8 mouse cellular contexts compared by ENCODE assay signal in the genomic region with DNA sequence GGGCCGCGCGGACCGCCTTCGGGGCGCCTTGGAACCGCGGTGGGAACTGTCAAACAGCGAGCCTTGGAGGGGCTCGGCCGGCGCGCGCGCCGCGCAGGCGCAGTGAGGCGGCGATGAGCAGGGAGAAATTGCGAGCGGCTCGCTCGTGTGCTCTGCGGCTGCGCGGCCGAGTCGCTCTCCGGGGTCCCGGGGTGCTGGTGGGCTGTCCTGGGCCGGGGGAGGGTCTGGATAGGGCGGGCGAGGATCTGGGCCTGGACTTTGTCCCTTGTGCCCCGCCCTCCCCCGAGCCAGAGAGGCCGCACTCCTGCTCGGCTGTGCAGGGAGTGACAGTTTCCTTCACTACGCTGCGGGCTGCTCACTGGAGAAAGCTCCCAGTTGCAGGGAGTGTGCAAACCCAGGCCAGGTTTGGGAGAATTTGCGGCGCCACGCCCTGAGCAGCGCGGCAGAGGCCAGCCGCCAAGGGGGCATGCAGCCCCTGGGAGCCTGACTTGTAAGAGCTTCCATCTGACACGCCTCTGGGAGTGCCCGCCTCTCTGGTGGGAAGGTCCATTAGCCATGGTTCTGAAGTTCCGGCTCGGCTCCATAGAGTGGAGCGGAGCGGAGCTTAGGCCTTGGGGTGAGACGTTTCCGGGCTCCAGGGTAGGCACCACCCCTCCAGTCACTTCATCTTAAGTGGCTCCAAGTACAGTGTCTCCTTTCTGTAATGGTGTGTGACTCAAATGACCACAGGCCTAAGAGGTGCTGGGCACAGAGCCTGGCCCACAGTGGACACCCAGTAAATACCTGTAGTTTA. TPM values are rescaled to one million over a fixed set of nuclear protein-coding genes. Genes with fewer than 3 reads are reported as not detected.
A peak's percentile ranks its signal among the peaks of the same experiment; 100 is the strongest.
DNase-seq lines count a peak whose midpoint lies in the region; ATAC-seq and TF ChIP-seq lines count a peak whose summit lies in the region.

No protein-coding gene starts in this region.

- no peaks in the 10 kb centered on the region for H3K27me3 ChIP-seq in intestine, embryonic 15.5 days (replicated peaks)
- H3K27me3 ChIP-seq in limb, embryonic 15.5 days: no peaks in the 10 kb centered on the region
- H3K27me3 ChIP-seq in midbrain, embryonic 16.5 days (ENCODE audit: control insufficient read depth, insufficient read depth, low read depth, low read length): no peaks in the 10 kb centered on the region
- H3K27me3 ChIP-seq in testis, adult 2 months (ENCODE audit: control insufficient read depth, insufficient read depth, low read length): no peaks in the 10 kb centered on the region

- peak overlapping the region; percentile 79 for H3K4me3 ChIP-seq in intestine, embryonic 15.5 days (replicated peaks)
- peak overlapping the region; percentile 84 for H3K4me3 ChIP-seq in limb, embryonic 15.5 days
- peak overlapping the region; percentile 82 for H3K4me3 ChIP-seq in midbrain, embryonic 16.5 days (ENCODE audit: low read depth, low read length)
- peak overlapping the region; percentile 95 for H3K4me3 ChIP-seq in testis, adult 2 months (ENCODE audit: control insufficient read depth, low read depth, low read length)

- H3K9ac ChIP-seq in intestine, embryonic 15.5 days: peak overlapping the region; percentile 74
- H3K9ac ChIP-seq in limb, embryonic 15.5 days: peak overlapping the region; percentile 67
- peak overlapping the region; percentile 61 for H3K9ac ChIP-seq in midbrain, embryonic 16.5 days (ENCODE audit: low read depth, low read length)

- under 1% methylated on average over 54 of the region's 54 CpGs for WGBS in intestine, embryonic 15.5 days
- WGBS in limb, embryonic 15.5 days: under 1% methylated on average over 54 of the region's 54 CpGs
- WGBS in midbrain, embryonic 16.5 days: 1% methylated on average over 50 of the region's 54 CpGs

- peak; percentile 82 for ATAC-seq in intestine, embryonic 15.5 days
- ATAC-seq in limb, embryonic 15.5 days (ENCODE audit: insufficient number of reproducible peaks, low FRiP score, low TSS enrichment, low read depth): peak; percentile 72
- peak; percentile 84 for ATAC-seq in midbrain, embryonic 16.5 days

- peak overlapping the region; percentile 93 for H3K27ac ChIP-seq in intestine, embryonic 15.5 days
- H3K27ac ChIP-seq in limb, embryonic 15.5 days: peak overlapping the region; percentile 91
- H3K27ac ChIP-seq in midbrain, embryonic 16.5 days (ENCODE audit: low read length): peak overlapping the region; percentile 95
- peak overlapping the region; percentile 98 for H3K27ac ChIP-seq in testis, adult 2 months (ENCODE audit: control insufficient read depth, insufficient read depth, low read depth, low read length)

- TF ChIP-seq POLR2A in testis, adult 2 months (IDR thresholded peaks at IDR 0.05; ENCODE audit: control insufficient read depth, low read depth, low read length): no peak; the same call in 1 of the 2 replicates

- peak overlapping the region; percentile 82 for H3K4me2 ChIP-seq in intestine, embryonic 15.5 days (replicated peaks)
- H3K4me2 ChIP-seq in limb, embryonic 15.5 days: peak overlapping the region; percentile 95
- H3K4me2 ChIP-seq in midbrain, embryonic 16.5 days (ENCODE audit: low read length): peak overlapping the region; percentile 68

- peak; percentile 37 to 39 for DNase-seq in B cell, adult 2 months
- DNase-seq in adrenal gland, adult 2 months: peak; percentile 91
- DNase-seq in embryo, embryonic 11 days: peak; percentile 94
- DNase-seq in gastrocnemius, postnatal 4 days (ENCODE audit: low spot score in 2 of 2): peak; percentile 73 to 87

- H3K9me3 ChIP-seq in intestine, embryonic 15.5 days: no peaks in the 10 kb centered on the region
- no peaks in the 10 kb centered on the region for H3K9me3 ChIP-seq in limb, embryonic 15.5 days
- no peaks in the 10 kb centered on the region for H3K9me3 ChIP-seq in midbrain, embryonic 16.5 days (replicated peaks; ENCODE audit: control insufficient read depth, low read length, poor library complexity, severe bottlenecking)

- H3K4me1 ChIP-seq in intestine, embryonic 15.5 days (replicated peaks): peaks cover 15% of the 10 kb centered on the region
- peaks cover 27% of the 10 kb centered on the region for H3K4me1 ChIP-seq in limb, embryonic 15.5 days
- peaks cover 17% of the 10 kb centered on the region for H3K4me1 ChIP-seq in midbrain, embryonic 16.5 days (ENCODE audit: control insufficient read depth, insufficient read depth, low read length)
- H3K4me1 ChIP-seq in testis, adult 2 months (ENCODE audit: control insufficient read depth, insufficient read depth, low read length): peaks cover 15% of the 10 kb centered on the region

- TF ChIP-seq CTCF in testis, adult 2 months (IDR thresholded peaks at IDR 0.05; ENCODE audit: control insufficient read depth, insufficient read depth, insufficient replicate concordance, low read depth, low read length): 0 out of 2 replicates have a peak, but pooled peaks have one; percentile 2

- H3K36me3 ChIP-seq in intestine, embryonic 15.5 days: peaks cover 8% of the 10 kb centered on the region
- H3K36me3 ChIP-seq in limb, embryonic 15.5 days: peaks cover 20% of the 10 kb centered on the region
- H3K36me3 ChIP-seq in midbrain, embryonic 16.5 days (ENCODE audit: control insufficient read depth, insufficient read depth, low read length): peaks cover 7% of the 10 kb centered on the region; the same call in 1 of the 2 replicates
- no peaks in the 10 kb centered on the region for H3K36me3 ChIP-seq in testis, adult 2 months (ENCODE audit: control insufficient read depth, insufficient read depth, low read length)

RNA-seq across cellular contexts. Expression of gene Dolpp1, which starts 0.7 kb away (rescaled TPM):
- 10 to 100 TPM; 16.5 to 21.9 TPM for total RNA-seq in adrenal gland, adult 2 months (2021)
- polyA plus RNA-seq in adrenal gland, adult 2 months (2012; rRNA removed): 70.6 and 82.0 TPM in 2 replicates
- total RNA-seq in gastrocnemius, postnatal 4 days (2021): 10 to 100 TPM; 18.3 to 21.1 TPM
- polyA plus RNA-seq in intestine, embryonic 15.5 days (2015; fragmentation: Nextera tagmentation; extraction: Ambion mirVana): 44.5 and 50.9 TPM in 2 replicates
- 35.5 and 35.8 TPM in 2 replicates for polyA plus RNA-seq in limb, embryonic 15.5 days (2015; fragmentation: Nextera tagmentation; extraction: Ambion mirVana)
- 63.6 and 67.8 TPM in 2 replicates for polyA plus RNA-seq in midbrain, embryonic 16.5 days (2015; fragmentation: Nextera tagmentation; extraction: Ambion mirVana)
- polyA plus RNA-seq in testis, adult 2 months (2012; rRNA removed): 27.3 and 32.6 TPM in 2 replicates

RNA-seq across cellular contexts. Expression of gene Crat, which starts 22.8 kb away (rescaled TPM):
- 100 to 1,000 TPM; 216 to 274 TPM for total RNA-seq in adrenal gland, adult 2 months (2021)
- polyA plus RNA-seq in adrenal gland, adult 2 months (2012; rRNA removed): 326 and 448 TPM in 2 replicates
- 100 to 1,000 TPM; 229 to 241 TPM for total RNA-seq in gastrocnemius, postnatal 4 days (2021)
- 19.6 and 19.8 TPM in 2 replicates for polyA plus RNA-seq in intestine, embryonic 15.5 days (2015; fragmentation: Nextera tagmentation; extraction: Ambion mirVana)
- polyA plus RNA-seq in limb, embryonic 15.5 days (2015; fragmentation: Nextera tagmentation; extraction: Ambion mirVana): 23.9 and 37.6 TPM in 2 replicates
- 23.6 and 26.0 TPM in 2 replicates for polyA plus RNA-seq in midbrain, embryonic 16.5 days (2015; fragmentation: Nextera tagmentation; extraction: Ambion mirVana)
- polyA plus RNA-seq in testis, adult 2 months (2012; rRNA removed): 591 and 623 TPM in 2 replicates

RNA-seq across cellular contexts. Expression of gene Ptpa, which starts 23.1 kb away (rescaled TPM):
- 100 to 1,000 TPM; 124 to 147 TPM for total RNA-seq in adrenal gland, adult 2 months (2021)
- polyA plus RNA-seq in adrenal gland, adult 2 months (2012; rRNA removed): 235 and 242 TPM in 2 replicates
- total RNA-seq in gastrocnemius, postnatal 4 days (2021): 100 to 1,000 TPM; 122 to 132 TPM
- polyA plus RNA-seq in intestine, embryonic 15.5 days (2015; fragmentation: Nextera tagmentation; extraction: Ambion mirVana): 117 and 120 TPM in 2 replicates
- 137 and 149 TPM in 2 replicates for polyA plus RNA-seq in limb, embryonic 15.5 days (2015; fragmentation: Nextera tagmentation; extraction: Ambion mirVana)
- polyA plus RNA-seq in midbrain, embryonic 16.5 days (2015; fragmentation: Nextera tagmentation; extraction: Ambion mirVana): 146 and 156 TPM in 2 replicates
- 87.3 and 106 TPM in 2 replicates for polyA plus RNA-seq in testis, adult 2 months (2012; rRNA removed)

RNA-seq across cellular contexts. Expression of gene Miga2, which starts 28.7 kb away (rescaled TPM):
- 100 to 1,000 TPM in 1 of 2 experiments, 10 to 100 TPM in 1; 71.7 to 111 TPM for total RNA-seq in adrenal gland, adult 2 months (2021)
- 55.8 and 68.1 TPM in 2 replicates for polyA plus RNA-seq in adrenal gland, adult 2 months (2012; rRNA removed)
- 10 to 100 TPM; 33.2 to 37.5 TPM for total RNA-seq in gastrocnemius, postnatal 4 days (2021)
- polyA plus RNA-seq in intestine, embryonic 15.5 days (2015; fragmentation: Nextera tagmentation; extraction: Ambion mirVana): 20.9 and 24.1 TPM in 2 replicates
- 23.3 and 23.9 TPM in 2 replicates for polyA plus RNA-seq in limb, embryonic 15.5 days (2015; fragmentation: Nextera tagmentation; extraction: Ambion mirVana)
- polyA plus RNA-seq in midbrain, embryonic 16.5 days (2015; fragmentation: Nextera tagmentation; extraction: Ambion mirVana): 32.9 and 35.0 TPM in 2 replicates
- 6.3 and 6.7 TPM in 2 replicates for polyA plus RNA-seq in testis, adult 2 months (2012; rRNA removed)

RNA-seq across cellular contexts. Expression of gene Sh3glb2, which starts 33.6 kb away (rescaled TPM):
- total RNA-seq in adrenal gland, adult 2 months (2021): 10 to 100 TPM; 74.8 to 80.1 TPM
- 270 and 325 TPM in 2 replicates for polyA plus RNA-seq in adrenal gland, adult 2 months (2012; rRNA removed)
- total RNA-seq in gastrocnemius, postnatal 4 days (2021): 10 to 100 TPM; 53.6 to 63.6 TPM
- 68.4 and 69.4 TPM in 2 replicates for polyA plus RNA-seq in intestine, embryonic 15.5 days (2015; fragmentation: Nextera tagmentation; extraction: Ambion mirVana)
- polyA plus RNA-seq in limb, embryonic 15.5 days (2015; fragmentation: Nextera tagmentation; extraction: Ambion mirVana): 87.5 and 88.5 TPM in 2 replicates
- 206 and 218 TPM in 2 replicates for polyA plus RNA-seq in midbrain, embryonic 16.5 days (2015; fragmentation: Nextera tagmentation; extraction: Ambion mirVana)
- 21.8 and 25.3 TPM in 2 replicates for polyA plus RNA-seq in testis, adult 2 months (2012; rRNA removed)

Comparison
In these comparisons a context has a peak if more than half of its experiments do, and no peak if none do; other contexts are left out.
1. Peak in every context shown above with its lines: DNase-seq, ATAC-seq, H3K4me3 ChIP-seq and H3K27ac ChIP-seq.
2. DNase-seq: peak in every context shown above with its lines; median percentile 94 in embryo, embryonic 11 days; 91 in adrenal gland, adult 2 months; 80 in gastrocnemius, postnatal 4 days; 38 in B cell, adult 2 months.